Mouse (Mus musculus) liver, embryonic 11.5 days (tissue): ENCODE data around the gene Rps2. TPM values are rescaled to one million over a fixed set of nuclear protein-coding genes. Genes with fewer than 3 reads are reported as not detected.
A peak's percentile ranks its signal among the peaks of the same experiment; 100 is the strongest.
"Not testable (repeated sequence)": the region's sequence is repeated elsewhere in the genome, so short reads cannot be mapped to it uniquely, and the experiment has no call there.

ENCODE experiments used
- ATAC-seq: fragments of 200-750 bp; cut with Nextera tagmentation; replicated peaks from 2 replicates; pipeline ENCODE4 v1.8.0; 2017; ENCODE audit warnings: moderate number of reproducible peaks, mild to moderate bottlenecking, moderate TSS enrichment, moderate library complexity; ENCODE audit not compliant: low FRiP score
- DNase-seq: peaks from one replicate; pipeline ENCODE4 v3.0.0-alpha.2; 2017; ENCODE audit warnings: low spot score
- H3K27ac ChIP-seq: fragments of 300-500 bp; sonication (generic); 2 replicates; pipeline ENCODE4 v1.5.1; 2014; ENCODE audit warnings: mild to moderate bottlenecking, low read depth, low read length, control low read depth
- H3K27me3 ChIP-seq: fragments of 300-500 bp; sonication (generic); replicated peaks from 2 replicates; pipeline ENCODE4 v1.6.1; 2014; ENCODE audit warnings: low read length, mixed read lengths; ENCODE audit not compliant: control insufficient read depth, insufficient read depth
- H3K36me3 ChIP-seq: fragments of 300-500 bp; sonication (generic); 2 replicates; pipeline ENCODE4 v1.6.1; 2014; ENCODE audit warnings: mild to moderate bottlenecking, low read length, moderate library complexity, mixed read lengths; ENCODE audit not compliant: control insufficient read depth, insufficient read depth
- H3K4me1 ChIP-seq: fragments of 300-500 bp; sonication (generic); replicated peaks from 2 replicates; pipeline ENCODE4 v1.6.1; 2014; ENCODE audit warnings: low read length, mixed read lengths; ENCODE audit not compliant: control insufficient read depth, insufficient read depth
- H3K4me2 ChIP-seq: fragments of 300-500 bp; sonication (generic); 2 replicates; pipeline ENCODE4 v1.6.1; 2014; ENCODE audit warnings: mild to moderate bottlenecking, control low read depth, moderate library complexity
- H3K4me3 ChIP-seq: fragments of 300-500 bp; sonication (generic); 2 replicates; pipeline ENCODE4 v1.5.1; 2014; ENCODE audit warnings: low read depth, low read length, control low read depth
- H3K9ac ChIP-seq: fragments of 300-500 bp; sonication (generic); 2 replicates; pipeline ENCODE4 v1.6.1; 2014; ENCODE audit warnings: low read depth, low read length, control low read depth
- H3K9me3 ChIP-seq: fragments of 300-500 bp; sonication (generic); 2 replicates; pipeline ENCODE4 v1.6.1; 2016; ENCODE audit warnings: low read length, inconsistent platforms, mixed read lengths; ENCODE audit not compliant: control insufficient read depth
- WGBS: fragments of 180-500 bp; shearing (Covaris S2); extraction: QIAGEN DNeasy Blood & Tissue Kit; methylation state at CpG from one replicate; pipeline ENCODE4 v1.1.7; 2014; 5-methylcytosine and 5-hydroxymethylcytosine counted together
- polyA plus RNA-seq: library from polyadenylated mRNA; unstranded; fragments of >200 nt; fragmentation: Nextera tagmentation; extraction: Ambion mirVana; gene quantifications from 2 replicates; pipeline ENCODE4 v1.2.1, GENCODE M21; 2014

Gene Rps2
- polyA plus RNA-seq = 2,083 and 2,225 TPM in 2 replicates

DNA sequence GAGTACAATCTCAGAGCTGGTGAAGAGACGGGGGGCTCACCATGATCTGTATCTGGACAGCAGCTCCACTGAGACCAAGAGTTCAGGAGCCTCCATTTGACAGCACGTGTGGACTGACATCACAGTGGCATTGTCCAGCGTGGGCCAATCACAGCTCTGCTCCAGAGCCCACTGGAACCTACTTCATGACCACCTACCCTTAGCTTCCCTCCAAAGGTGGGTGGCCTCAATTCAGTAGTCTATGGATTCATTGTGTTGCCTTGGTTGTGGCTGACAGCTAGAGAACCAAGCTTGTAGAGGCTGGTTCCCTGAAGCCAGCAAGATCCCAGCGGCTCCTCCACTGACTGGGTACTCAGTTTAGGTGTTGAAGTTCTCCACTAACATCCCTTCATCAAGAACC lies at the start of gene Rps2, which contains the start of gene Rnf151:
TSS of gene Rps2 (plus strand) at position 174 of the 400 bp plus-strand sequence.
TSS of gene Rnf151 (minus strand) at position 121 of the 400 bp plus-strand sequence.
- 75% methylated on average over 4 of the region's 4 CpGs for WGBS

DNA sequence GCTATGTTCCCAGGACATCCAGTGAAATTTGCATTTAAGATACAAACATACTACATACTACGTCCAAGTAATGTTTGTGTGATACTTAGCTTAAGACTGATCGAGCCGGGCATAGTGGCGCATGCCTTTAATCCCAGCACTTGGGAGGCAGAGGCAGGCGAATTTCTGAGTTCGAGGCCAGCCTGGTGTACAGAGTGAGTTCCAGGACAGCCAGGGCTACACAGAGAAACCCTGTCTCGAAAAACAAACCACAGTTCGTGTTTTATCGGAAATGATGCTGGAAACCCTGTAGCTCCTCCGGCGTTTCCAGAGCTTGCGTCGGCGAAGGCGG lies 48.7 kb upstream of the Rps2 start:
- peak; percentile 27; the same call in 1 of the 2 replicates for ATAC-seq
- H3K4me1 ChIP-seq = peaks cover 34% of the 10 kb centered on the region

More for the DNA sequence above, at the start of gene Rps2, which contains the start of gene Rnf151:
- Histone ChIP-seq H3K4me1 (peaks cover 16% of the 10 kb centered on the region), H3K36me3 (peaks cover 17% of the 10 kb centered on the region), H3K27ac (peak within 1 kb of the TSS; percentile 38), H3K4me3 (peak within 1 kb of the TSS; percentile 81), H3K27me3 (no peaks in the 10 kb centered on the region), H3K4me2 (peak within 1 kb of the TSS; percentile 80), H3K9ac (peak within 1 kb of the TSS; percentile 96), H3K9me3 (no peaks in the 10 kb centered on the region)
- DNase-seq (no peak), ATAC-seq (no peak)

DNA sequence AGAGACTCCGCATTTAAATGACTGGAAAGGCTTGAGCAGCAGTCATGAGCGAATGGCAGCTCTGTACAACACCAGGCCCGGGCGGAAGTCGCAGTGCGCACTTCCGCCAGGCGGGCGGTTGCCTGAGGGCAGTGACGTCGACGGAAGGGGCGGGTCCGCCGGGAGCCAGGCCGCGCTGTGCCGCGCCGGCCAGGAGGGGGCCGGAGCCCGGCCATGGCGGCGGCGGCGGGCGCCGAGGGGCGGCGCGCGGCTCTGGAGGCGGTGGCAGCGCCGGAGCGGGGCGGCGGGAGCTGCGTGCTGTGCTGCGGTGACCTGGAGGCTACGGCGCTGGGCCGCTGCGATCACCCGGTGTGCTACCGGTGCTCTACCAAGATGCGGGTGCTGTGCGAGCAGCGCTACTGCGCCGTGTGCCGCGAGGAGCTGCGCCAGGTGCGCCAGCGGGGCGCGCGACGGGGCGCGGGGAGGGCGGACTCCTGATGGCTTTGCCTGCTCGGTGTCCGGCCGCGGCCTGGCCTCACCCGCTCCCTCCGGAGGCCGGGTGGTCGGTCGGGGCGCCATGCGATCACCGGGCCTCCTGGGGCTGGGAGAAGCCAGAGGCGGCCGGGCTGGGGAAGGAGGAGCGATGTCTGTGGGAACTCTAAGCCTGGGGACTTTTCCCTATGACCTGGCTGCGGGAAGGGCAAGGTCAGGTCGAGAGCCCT lies 48.2 kb upstream of the Rps2 start, which contains the start of gene Zfp598:
TSS of gene Zfp598 (plus strand) at position 143 of the 701 bp plus-strand sequence.
- peak; percentile 99 for ATAC-seq
- under 1% methylated on average over 73 of the region's 80 CpGs for WGBS
- H3K9me3 ChIP-seq = no peaks in the 10 kb centered on the region

More for the DNA sequence above, 48.7 kb upstream of the Rps2 start:
- not testable (repeated sequence) for H3K27me3 ChIP-seq, H3K9me3 ChIP-seq, DNase-seq, H3K36me3 ChIP-seq
- H3K4me3 ChIP-seq = peak overlapping the region; percentile 99
- H3K9ac ChIP-seq = peak overlapping the region; percentile 98
- peak overlapping the region; percentile 90 for H3K4me2 ChIP-seq
- H3K27ac ChIP-seq = peak overlapping the region; percentile 82; the same call in 1 of the 2 replicates
- WGBS = 8% methylated on average over 15 of the region's 15 CpGs

DNA sequence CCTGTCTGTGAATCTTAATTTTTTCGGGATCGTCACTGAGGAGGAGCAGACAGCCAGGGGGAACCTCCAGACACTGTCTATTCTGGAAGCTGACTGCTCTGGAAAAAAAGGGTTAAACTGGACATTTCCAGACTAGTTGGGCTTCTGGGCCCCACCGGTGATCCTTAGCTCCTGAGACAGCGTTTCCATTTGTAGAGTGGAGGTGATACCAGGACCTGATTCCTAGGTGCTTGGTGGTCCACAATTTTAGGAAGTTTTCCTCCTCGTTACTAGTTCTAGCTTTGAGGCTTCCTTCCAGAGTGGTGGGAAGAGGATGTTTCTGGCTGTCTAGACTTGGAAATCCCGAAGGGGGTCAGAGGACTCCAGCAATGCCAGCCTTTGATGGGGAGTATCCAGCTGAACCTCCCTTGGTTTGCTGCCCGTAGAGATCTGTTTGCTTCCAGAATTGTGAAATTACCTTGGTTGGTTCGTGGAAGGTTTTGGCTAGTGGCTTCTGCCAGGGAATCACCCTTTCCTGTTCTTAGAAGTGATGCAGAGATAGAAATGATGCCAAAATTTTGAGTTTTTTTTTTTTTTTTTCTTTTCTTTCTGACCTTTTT lies 47.6 kb upstream of the Rps2 start:
- Histone ChIP-seq H3K4me2 (peak overlapping the region; percentile 90), H3K4me3 (peak overlapping the region; percentile 99), H3K9me3 (no peaks in the 10 kb centered on the region), H3K27me3 (no peaks in the 10 kb centered on the region), H3K4me1 (peaks cover 38% of the 10 kb centered on the region), H3K27ac (peak overlapping the region; percentile 82), H3K36me3 (no peaks in the 10 kb centered on the region), H3K9ac (peak overlapping the region; percentile 98)
- WGBS = 6% methylated on average over 8 of the region's 8 CpGs
- no peak for DNase-seq
- no peak for ATAC-seq

More for the DNA sequence above, 48.2 kb upstream of the Rps2 start, which contains the start of gene Zfp598:
- H3K4me3 ChIP-seq = peak within 1 kb of the TSS; percentile 99
- peak within 1 kb of the TSS; percentile 82 for H3K27ac ChIP-seq
- H3K9ac ChIP-seq = peak within 1 kb of the TSS; percentile 98
- no peaks in the 10 kb centered on the region for H3K27me3 ChIP-seq
- peak within 1 kb of the TSS; percentile 90 for H3K4me2 ChIP-seq
- DNase-seq = peak; percentile 92
- peaks cover 38% of the 10 kb centered on the region for H3K4me1 ChIP-seq
- H3K36me3 ChIP-seq = no peaks in the 10 kb centered on the region

DNA sequence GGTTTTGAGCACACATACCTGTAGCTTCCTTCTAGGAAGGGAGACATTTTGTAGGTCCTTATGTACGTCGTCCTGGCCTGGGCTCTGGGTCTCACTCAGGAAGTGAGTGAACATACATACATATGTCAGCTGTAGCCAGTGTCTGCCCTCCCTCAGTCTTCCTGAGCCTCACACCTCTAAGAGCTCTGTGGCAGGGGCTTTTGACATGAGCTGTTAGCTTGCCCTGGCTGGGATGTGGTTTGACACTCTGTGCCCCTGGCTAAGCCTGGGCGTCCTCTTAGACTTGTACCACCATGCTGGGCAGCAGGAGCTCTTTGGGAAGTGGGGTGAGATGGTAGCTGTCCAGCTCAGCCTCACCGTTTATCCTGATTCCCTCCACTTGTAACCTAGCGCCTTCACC lies 46.6 kb upstream of the Rps2 start:
- no peaks in the 10 kb centered on the region for H3K9me3 ChIP-seq
- H3K4me2 ChIP-seq = peak overlapping the region; percentile 90
- peak overlapping the region; percentile 99 for H3K4me3 ChIP-seq
- H3K9ac ChIP-seq = peak overlapping the region; percentile 98
- no peaks in the 10 kb centered on the region for H3K27me3 ChIP-seq
- no peak overlapping the region; the same call in 1 of the 2 replicates for H3K27ac ChIP-seq
- WGBS = 64% methylated on average over 5 of the region's 5 CpGs
- no peaks in the 10 kb centered on the region for H3K36me3 ChIP-seq
- DNase-seq (no peak), ATAC-seq (no peak)
- H3K4me1 ChIP-seq = peaks cover 41% of the 10 kb centered on the region

DNA sequence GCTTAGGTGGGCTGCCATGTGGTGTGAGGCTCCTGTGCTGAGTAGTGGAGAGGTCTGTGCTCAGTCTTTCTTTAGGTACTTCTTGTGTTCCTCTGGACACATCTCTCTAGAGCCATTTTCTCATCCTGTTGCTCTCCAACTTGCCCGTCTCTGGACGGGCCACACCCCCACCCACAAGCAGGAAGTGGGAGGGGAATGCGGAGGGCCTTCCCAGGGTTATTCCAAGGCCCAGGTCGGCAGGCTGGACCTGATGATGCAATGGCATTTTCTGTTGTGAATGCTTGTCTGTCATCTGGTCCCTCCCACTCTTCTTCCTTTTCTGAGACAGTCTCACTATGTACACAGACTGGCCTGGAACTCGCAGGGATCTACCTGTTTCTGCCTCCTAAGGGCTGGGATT lies 45.8 kb upstream of the Rps2 start:
- WGBS = 17% methylated on average over 5 of the region's 5 CpGs
- Histone ChIP-seq H3K27ac (peak overlapping the region; percentile 16; the same call in 1 of the 2 replicates), H3K36me3 (peaks cover 4% of the 10 kb centered on the region; the same call in 1 of the 2 replicates), H3K4me3 (peak overlapping the region; percentile 18; the same call in 1 of the 2 replicates), H3K4me1 (peaks cover 43% of the 10 kb centered on the region), H3K27me3 (no peaks in the 10 kb centered on the region), H3K9me3 (no peaks in the 10 kb centered on the region), H3K9ac (no peak overlapping the region), H3K4me2 (peak overlapping the region; percentile 90)
- ATAC-seq (no peak), DNase-seq (no peak)

DNA sequence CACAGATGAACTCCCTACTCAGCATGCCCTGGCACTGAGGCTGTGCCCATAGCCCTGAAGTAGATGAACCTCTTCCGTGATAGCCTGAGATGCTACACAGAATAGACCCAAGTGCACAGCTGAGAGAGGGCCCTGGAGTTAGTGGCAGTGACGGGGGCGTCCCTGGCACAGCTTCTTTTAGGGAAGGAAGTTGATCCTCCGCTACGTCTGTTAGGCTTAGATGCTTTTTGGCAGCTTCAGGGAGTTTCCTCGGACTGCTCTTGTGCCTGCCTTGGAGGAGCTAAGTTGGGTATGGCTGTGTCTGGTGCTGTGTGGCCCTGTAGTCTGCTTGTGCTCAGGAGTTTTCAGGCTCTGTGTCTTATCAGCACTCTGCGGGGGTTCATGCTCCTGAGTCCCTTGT lies 43.6 kb upstream of the Rps2 start:
- H3K4me2 ChIP-seq = no peak overlapping the region
- H3K4me1 ChIP-seq = peaks cover 40% of the 10 kb centered on the region
- H3K36me3 ChIP-seq = peaks cover 23% of the 10 kb centered on the region
- no peak overlapping the region for H3K27ac ChIP-seq
- no peaks in the 10 kb centered on the region for H3K9me3 ChIP-seq
- ATAC-seq (no peak), DNase-seq (no peak)
- 69% methylated on average over 7 of the region's 7 CpGs for WGBS
- no peaks in the 10 kb centered on the region for H3K27me3 ChIP-seq
- H3K4me3 ChIP-seq = no peak overlapping the region
- peak overlapping the region; percentile 31; the same call in 1 of the 2 replicates for H3K9ac ChIP-seq

DNA sequence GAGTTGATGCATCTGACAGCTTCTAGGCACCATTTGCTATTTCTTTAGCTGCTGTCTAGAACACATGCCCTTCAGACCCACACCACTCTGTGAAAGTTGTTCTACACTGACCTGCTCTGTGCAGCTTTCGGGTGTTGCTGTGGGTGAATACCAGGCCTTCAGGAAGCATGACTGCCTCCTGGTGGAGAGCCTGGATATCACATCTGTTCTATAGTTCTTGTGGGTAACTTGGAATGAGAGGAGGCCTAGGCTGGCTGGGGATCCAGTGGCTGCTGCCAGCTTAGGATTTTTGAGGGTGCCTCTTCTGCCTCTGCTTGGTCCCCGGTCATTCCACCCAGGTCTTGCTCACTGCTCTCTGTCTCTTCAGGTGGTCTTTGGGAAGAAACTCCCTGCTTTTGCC lies 41.7 kb upstream of the Rps2 start:
- DNase-seq (no peak), ATAC-seq (peak; percentile 27; the same call in 1 of the 2 replicates)
- no peak overlapping the region for H3K4me2 ChIP-seq
- WGBS = 75% methylated on average over 2 of the region's 2 CpGs
- H3K9ac ChIP-seq = no peak overlapping the region
- no peak overlapping the region for H3K4me3 ChIP-seq
- no peaks in the 10 kb centered on the region for H3K27me3 ChIP-seq
- no peaks in the 10 kb centered on the region for H3K9me3 ChIP-seq
- H3K36me3 ChIP-seq = peaks cover 40% of the 10 kb centered on the region
- peaks cover 31% of the 10 kb centered on the region for H3K4me1 ChIP-seq
- H3K27ac ChIP-seq = no peak overlapping the region
